Mouse (Mus musculus): ENCODE results near the gene Cacna1d. TPM values are rescaled to one million over a fixed set of nuclear protein-coding genes. Genes with fewer than 3 reads are reported as not detected.
A peak's percentile ranks its signal among the peaks of the same experiment; 100 is the strongest.

Cacna1d gene
- polyA plus RNA-seq, 1 experiment from 2014 or later: 7.2 TPM

GRCm38 (mm10) chr14:30424638-30425037 lies 66.6 kb downstream of the Cacna1d start:
- Histone ChIP-seq H3K27ac (ENCODE audit: low read depth) (no peak overlapping the region), H3K4me3 (ENCODE audit: low read depth, low read length) (no peak overlapping the region), H3K4me1 (replicated peaks; ENCODE audit: control insufficient read depth, insufficient read depth, low read length) (no peaks in the 10 kb centered on the region; the same call in 1 of the 2 replicates), H3K9me3 (ENCODE audit: control insufficient read depth, low read length) (no peaks in the 10 kb centered on the region), H3K9ac (ENCODE audit: low read length) (no peak overlapping the region), H3K4me2 (ENCODE audit: low read length) (no peak overlapping the region), H3K27me3 (replicated peaks; ENCODE audit: control insufficient read depth, insufficient read depth, low read length) (no peaks in the 10 kb centered on the region), H3K36me3 (ENCODE audit: control insufficient read depth, insufficient read depth, low read length) (no peaks in the 10 kb centered on the region)
- no peak for DNase-seq (ENCODE audit: low spot score)
- 93% methylated on average over 4 of the region's 4 CpGs for WGBS
- no peak for ATAC-seq (replicated peaks; ENCODE audit: low FRiP score, low TSS enrichment, low read depth)

GRCm38 (mm10) chr14:30422376-30423140 lies 68.7 kb downstream of the Cacna1d start:
- Histone ChIP-seq H3K4me2 (ENCODE audit: low read length) (no peak overlapping the region), H3K27ac (ENCODE audit: low read depth) (no peak overlapping the region), H3K4me3 (ENCODE audit: low read depth, low read length) (no peak overlapping the region), H3K36me3 (ENCODE audit: control insufficient read depth, insufficient read depth, low read length) (no peaks in the 10 kb centered on the region), H3K27me3 (replicated peaks; ENCODE audit: control insufficient read depth, insufficient read depth, low read length) (no peaks in the 10 kb centered on the region), H3K9me3 (ENCODE audit: control insufficient read depth, low read length) (no peaks in the 10 kb centered on the region), H3K4me1 (replicated peaks; ENCODE audit: control insufficient read depth, insufficient read depth, low read length) (no peaks in the 10 kb centered on the region; the same call in 1 of the 2 replicates), H3K9ac (ENCODE audit: low read length) (no peak overlapping the region)
- 83% methylated on average over 7 of the region's 7 CpGs for WGBS
- DNase-seq (ENCODE audit: low spot score) (no peak), ATAC-seq (replicated peaks; ENCODE audit: low FRiP score, low TSS enrichment, low read depth) (no peak)

- Histone ChIP-seq H3K27ac (ENCODE audit: low read depth) (no peak overlapping the region), H3K4me1 (replicated peaks; ENCODE audit: control insufficient read depth, insufficient read depth, low read length) (no peaks in the 10 kb centered on the region; the same call in 1 of the 2 replicates), H3K4me3 (ENCODE audit: low read depth, low read length) (0 out of 2 replicates have a peak overlapping the region, but pooled peaks have one; percentile 8), H3K9ac (ENCODE audit: low read length) (no peak overlapping the region), H3K4me2 (ENCODE audit: low read length) (peak overlapping the region; percentile 43), H3K36me3 (ENCODE audit: control insufficient read depth, insufficient read depth, low read length) (no peaks in the 10 kb centered on the region), H3K27me3 (replicated peaks; ENCODE audit: control insufficient read depth, insufficient read depth, low read length) (no peaks in the 10 kb centered on the region), H3K9me3 (ENCODE audit: control insufficient read depth, low read length) (no peaks in the 10 kb centered on the region)
- no peak for DNase-seq (ENCODE audit: low spot score)
- no peak for ATAC-seq (replicated peaks; ENCODE audit: low FRiP score, low TSS enrichment, low read depth)
- 37% methylated on average over 7 of the region's 7 CpGs for WGBS
Observed at GRCm38 (mm10) chr14:30419458-30419857, 71.8 kb downstream of the Cacna1d start.

GRCm38 (mm10) chr14:30419046-30419445 lies 72.2 kb downstream of the Cacna1d start:
- ATAC-seq (replicated peaks; ENCODE audit: low FRiP score, low TSS enrichment, low read depth) (no peak), DNase-seq (ENCODE audit: low spot score) (no peak)
- H3K4me3 ChIP-seq (ENCODE audit: low read depth, low read length): 0 out of 2 replicates have a peak overlapping the region, but pooled peaks have one; percentile 8
- H3K4me1 ChIP-seq (replicated peaks; ENCODE audit: control insufficient read depth, insufficient read depth, low read length): no peaks in the 10 kb centered on the region; the same call in 1 of the 2 replicates
- no peaks in the 10 kb centered on the region for H3K27me3 ChIP-seq (replicated peaks; ENCODE audit: control insufficient read depth, insufficient read depth, low read length)
- no peaks in the 10 kb centered on the region for H3K36me3 ChIP-seq (ENCODE audit: control insufficient read depth, insufficient read depth, low read length)
- no peaks in the 10 kb centered on the region for H3K9me3 ChIP-seq (ENCODE audit: control insufficient read depth, low read length)
- WGBS: 29% methylated on average over 6 of the region's 6 CpGs
- peak overlapping the region; percentile 43 for H3K4me2 ChIP-seq (ENCODE audit: low read length)
- no peak overlapping the region for H3K9ac ChIP-seq (ENCODE audit: low read length)
- H3K27ac ChIP-seq (ENCODE audit: low read depth): no peak overlapping the region

- Histone ChIP-seq H3K4me2 (ENCODE audit: low read length) (no peak overlapping the region), H3K9me3 (ENCODE audit: control insufficient read depth, low read length) (no peaks in the 10 kb centered on the region), H3K27me3 (replicated peaks; ENCODE audit: control insufficient read depth, insufficient read depth, low read length) (no peaks in the 10 kb centered on the region), H3K4me1 (replicated peaks; ENCODE audit: control insufficient read depth, insufficient read depth, low read length) (no peaks in the 10 kb centered on the region; the same call in 1 of the 2 replicates), H3K4me3 (ENCODE audit: low read depth, low read length) (no peak overlapping the region), H3K27ac (ENCODE audit: low read depth) (no peak overlapping the region), H3K9ac (ENCODE audit: low read length) (no peak overlapping the region), H3K36me3 (ENCODE audit: control insufficient read depth, insufficient read depth, low read length) (no peaks in the 10 kb centered on the region)
- no peak for DNase-seq (ENCODE audit: low spot score)
- ATAC-seq (replicated peaks; ENCODE audit: low FRiP score, low TSS enrichment, low read depth): no peak
- WGBS: 94% methylated on average over 5 of the region's 5 CpGs
Observed at GRCm38 (mm10) chr14:30415830-30416229, 75.4 kb downstream of the Cacna1d start.

GRCm38 (mm10) chr14:30414131-30414530 lies 77.1 kb downstream of the Cacna1d start:
- no peak overlapping the region for H3K4me2 ChIP-seq (ENCODE audit: low read length)
- H3K4me1 ChIP-seq (replicated peaks; ENCODE audit: control insufficient read depth, insufficient read depth, low read length): no peaks in the 10 kb centered on the region; the same call in 1 of the 2 replicates
- H3K36me3 ChIP-seq (ENCODE audit: control insufficient read depth, insufficient read depth, low read length): no peaks in the 10 kb centered on the region
- DNase-seq (ENCODE audit: low spot score) (no peak), ATAC-seq (replicated peaks; ENCODE audit: low FRiP score, low TSS enrichment, low read depth) (no peak)
- 66% methylated on average over 2 of the region's 2 CpGs for WGBS
- no peak overlapping the region for H3K9ac ChIP-seq (ENCODE audit: low read length)
- H3K27me3 ChIP-seq (replicated peaks; ENCODE audit: control insufficient read depth, insufficient read depth, low read length): no peaks in the 10 kb centered on the region
- no peaks in the 10 kb centered on the region for H3K9me3 ChIP-seq (ENCODE audit: control insufficient read depth, low read length)
- H3K4me3 ChIP-seq (ENCODE audit: low read depth, low read length): no peak overlapping the region
- H3K27ac ChIP-seq (ENCODE audit: low read depth): no peak overlapping the region

GRCm38 (mm10) chr14:30409331-30409730 lies 81.9 kb downstream of the Cacna1d start:
- Histone ChIP-seq H3K4me3 (ENCODE audit: low read depth, low read length) (no peak overlapping the region), H3K36me3 (ENCODE audit: control insufficient read depth, insufficient read depth, low read length) (no peaks in the 10 kb centered on the region), H3K4me1 (replicated peaks; ENCODE audit: control insufficient read depth, insufficient read depth, low read length) (peaks cover 5% of the 10 kb centered on the region; the same call in 1 of the 2 replicates), H3K9ac (ENCODE audit: low read length) (no peak overlapping the region), H3K4me2 (ENCODE audit: low read length) (no peak overlapping the region), H3K27ac (ENCODE audit: low read depth) (no peak overlapping the region), H3K9me3 (ENCODE audit: control insufficient read depth, low read length) (no peaks in the 10 kb centered on the region), H3K27me3 (replicated peaks; ENCODE audit: control insufficient read depth, insufficient read depth, low read length) (no peaks in the 10 kb centered on the region)
- WGBS: 83% methylated on average over 4 of the region's 4 CpGs
- DNase-seq (ENCODE audit: low spot score): no peak
- ATAC-seq (replicated peaks; ENCODE audit: low FRiP score, low TSS enrichment, low read depth): no peak

- no peak for DNase-seq (ENCODE audit: low spot score)
- H3K27ac ChIP-seq (ENCODE audit: low read depth): peak overlapping the region; percentile 62
Observed at GRCm38 (mm10) chr14:30405456-30406225, 85.6 kb downstream of the Cacna1d start.

More at GRCm38 (mm10) chr14:30405456-30406225, 85.6 kb downstream of the Cacna1d start:
- WGBS: 30% methylated on average over 8 of the region's 8 CpGs
- H3K4me1 ChIP-seq (replicated peaks; ENCODE audit: control insufficient read depth, insufficient read depth, low read length): peaks cover 5% of the 10 kb centered on the region; the same call in 1 of the 2 replicates
- no peak overlapping the region for H3K4me3 ChIP-seq (ENCODE audit: low read depth, low read length)
- no peak overlapping the region for H3K9ac ChIP-seq (ENCODE audit: low read length)
- ATAC-seq (replicated peaks; ENCODE audit: low FRiP score, low TSS enrichment, low read depth): no peak
- no peaks in the 10 kb centered on the region for H3K9me3 ChIP-seq (ENCODE audit: control insufficient read depth, low read length)
- H3K36me3 ChIP-seq (ENCODE audit: control insufficient read depth, insufficient read depth, low read length): no peaks in the 10 kb centered on the region
- peak overlapping the region; percentile 31 for H3K4me2 ChIP-seq (ENCODE audit: low read length)
- H3K27me3 ChIP-seq (replicated peaks; ENCODE audit: control insufficient read depth, insufficient read depth, low read length): no peaks in the 10 kb centered on the region
